Mouse (Mus musculus) small intestine, adult 2 months (tissue): ENCODE results near the gene Dennd5a.

Experiments used
- CTCF ChIP-seq: fragments of 200-500 bp; IDR thresholded peaks from 2 replicates; pipeline ENCODE4 v1.5.1; 2012; ENCODE audit warnings: low read depth, mild to moderate bottlenecking, control low read depth, inconsistent platforms, low read length, moderate library complexity, mixed read lengths; ENCODE audit not compliant: insufficient replicate concordance, insufficient read length; ENCODE audit errors: extremely low read depth
- POLR2A ChIP-seq: fragments of 200-500 bp; IDR thresholded peaks from 2 replicates; pipeline ENCODE4 v1.6.1; 2012; ENCODE audit warnings: low read depth, mild to moderate bottlenecking, control low read depth, inconsistent platforms, low read length, moderate library complexity

DNA sequence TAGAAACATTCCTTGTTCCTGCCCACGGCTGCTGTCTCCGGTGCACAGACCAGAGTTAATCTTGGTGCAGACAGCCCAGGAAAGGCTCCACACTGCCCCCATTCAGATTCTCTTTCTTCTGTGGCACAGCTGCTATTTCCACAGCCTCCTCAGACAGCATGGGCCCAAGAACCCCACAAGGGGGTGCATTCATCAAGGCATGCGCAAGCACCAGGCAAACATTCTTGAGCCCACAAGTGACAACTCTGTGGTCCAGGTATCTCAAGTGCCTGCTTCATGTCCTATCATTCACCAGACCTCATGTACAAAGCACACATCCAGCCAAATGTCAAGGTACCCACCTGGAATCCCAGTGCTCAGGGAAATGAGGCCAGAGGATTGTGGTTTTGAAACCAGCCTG, 91.8 kb downstream of the Dennd5a start:
- no peak for TF ChIP-seq CTCF
- no peak for TF ChIP-seq POLR2A
